Mouse (Mus musculus) embryonic facial prominence, embryonic 12.5 days (tissue): ENCODE data around the gene Gpatch1. TPM values are rescaled to one million over a fixed set of nuclear protein-coding genes. Genes with fewer than 3 reads are reported as not detected.

Experiments used
- ATAC-seq: fragments of 200-750 bp; cut with Nextera tagmentation; 2 replicates; pipeline ENCODE4 v1.8.0; 2017; ENCODE audit not compliant: insufficient number of reproducible peaks, insufficient read depth, low FRiP score, low TSS enrichment
- H3K27ac ChIP-seq: fragments of 300-500 bp; sonication (generic); 2 replicates; pipeline ENCODE4 v1.5.1; 2016; ENCODE audit warnings: mild to moderate bottlenecking
- H3K27me3 ChIP-seq: fragments of 300-500 bp; sonication (generic); 2 replicates; pipeline ENCODE4 v1.6.1; 2016; ENCODE audit warnings: mild to moderate bottlenecking, moderate library complexity
- H3K36me3 ChIP-seq: fragments of 300-500 bp; sonication (generic); 2 replicates; pipeline ENCODE4 v1.6.1; 2016; ENCODE audit warnings: mild to moderate bottlenecking
- H3K4me1 ChIP-seq: fragments of 300-500 bp; sonication (generic); 2 replicates; pipeline ENCODE4 v1.6.1; 2016
- H3K4me2 ChIP-seq: fragments of 300-500 bp; sonication (generic); replicated peaks from 2 replicates; pipeline ENCODE4 v1.6.1; 2016; ENCODE audit warnings: mild to moderate bottlenecking, moderate library complexity
- H3K4me3 ChIP-seq: fragments of 300-500 bp; sonication (generic); 2 replicates; pipeline ENCODE4 v1.5.1; 2016; ENCODE audit warnings: mild to moderate bottlenecking
- H3K9ac ChIP-seq: fragments of 300-500 bp; sonication (generic); 2 replicates; pipeline ENCODE4 v1.6.1; 2016; ENCODE audit warnings: mild to moderate bottlenecking, moderate library complexity
- H3K9me3 ChIP-seq: fragments of 300-500 bp; sonication (generic); 2 replicates; pipeline ENCODE4 v1.6.1; 2016; ENCODE audit warnings: mild to moderate bottlenecking, moderate library complexity
- WGBS: fragments of 180-500 bp; shearing (Covaris S2); methylation state at CpG from one replicate; pipeline ENCODE4 v1.1.7; 2016; 5-methylcytosine and 5-hydroxymethylcytosine counted together
- polyA plus RNA-seq: library from polyadenylated mRNA; unstranded; fragments of >200 nt; fragmentation: Nextera tagmentation; extraction: Ambion mirVana; gene quantifications from 2 replicates; pipeline ENCODE4 v1.2.1, GENCODE M21; 2016

Gpatch1 gene
- polyA plus RNA-seq, result 19.6 and 20.0 TPM in 2 replicates

- ATAC-seq, result peak; percentile 52; the same call in 1 of the 2 replicates
Measured at GRCm38 (mm10) chr7:35317729-35318609, at the start of gene Gpatch1. Gene Gpatch1 (minus strand): TSS chr7:35318440.

DNA sequence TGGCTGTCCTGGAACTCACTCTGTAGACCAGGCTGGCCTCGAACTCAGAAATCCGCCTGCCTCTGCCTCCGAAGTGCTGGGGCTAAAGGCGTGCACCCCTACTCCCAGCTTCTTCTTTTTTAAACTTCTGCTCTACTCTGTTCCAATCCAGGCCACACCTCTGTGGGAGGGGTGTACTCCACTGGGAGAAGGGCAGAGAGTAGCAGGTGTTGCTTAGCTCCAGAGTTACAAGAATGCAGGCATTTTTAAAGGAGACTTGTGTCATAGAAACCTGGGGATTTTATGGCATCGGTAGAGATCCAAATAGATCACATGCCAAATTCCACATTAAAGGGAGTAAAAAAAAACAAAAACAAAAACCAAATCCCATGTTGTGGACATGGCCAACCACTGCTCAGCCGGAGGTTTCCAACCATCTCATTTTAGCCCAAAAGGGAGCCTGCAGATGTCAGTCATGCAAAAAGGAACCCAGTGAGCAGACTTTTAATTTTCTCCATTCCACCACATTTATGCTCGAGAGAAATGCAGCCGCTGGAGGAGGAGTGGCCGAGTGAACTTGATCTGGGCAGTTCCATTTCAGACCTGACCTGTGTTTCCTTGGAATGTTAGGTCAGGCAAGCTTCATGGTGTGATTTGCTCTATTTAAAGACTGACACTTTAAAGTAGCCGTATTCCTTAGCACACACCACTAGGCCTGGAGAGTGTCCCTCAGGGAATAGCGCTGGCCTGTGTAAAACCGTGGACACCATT lies 47.1 kb upstream of the Gpatch1 start:
- H3K4me3 ChIP-seq, result no peak overlapping the region
- no peaks in the 10 kb centered on the region for H3K27me3 ChIP-seq
- no peak overlapping the region for H3K4me2 ChIP-seq
- no peaks in the 10 kb centered on the region for H3K9me3 ChIP-seq
- no peak for ATAC-seq
- WGBS, result 51% methylated on average over 12 of the region's 12 CpGs
- H3K4me1 ChIP-seq, result no peaks in the 10 kb centered on the region
- no peaks in the 10 kb centered on the region for H3K36me3 ChIP-seq
- no peak overlapping the region for H3K27ac ChIP-seq
- no peak overlapping the region for H3K9ac ChIP-seq

More at GRCm38 (mm10) chr7:35317729-35318609, at the start of gene Gpatch1:
- H3K9ac ChIP-seq, result peak within 1 kb of the TSS; percentile 74
- peaks cover 11% of the 10 kb centered on the region for H3K4me1 ChIP-seq
- H3K4me2 ChIP-seq, result peak within 1 kb of the TSS; percentile 79
- H3K4me3 ChIP-seq, result peak within 1 kb of the TSS; percentile 90
- WGBS, result 1% methylated on average over 39 of the region's 39 CpGs
- no peaks in the 10 kb centered on the region for H3K36me3 ChIP-seq
- no peaks in the 10 kb centered on the region for H3K9me3 ChIP-seq
- H3K27me3 ChIP-seq, result no peaks in the 10 kb centered on the region
- H3K27ac ChIP-seq, result 0 out of 2 replicates have a peak within 1 kb of the TSS, but pooled peaks have one; percentile 57

GRCm38 (mm10) chr7:35362868-35363267 lies 44.6 kb upstream of the Gpatch1 start:
- 0 out of 2 replicates have a peak, but pooled peaks have one; percentile 29 for ATAC-seq

DNA sequence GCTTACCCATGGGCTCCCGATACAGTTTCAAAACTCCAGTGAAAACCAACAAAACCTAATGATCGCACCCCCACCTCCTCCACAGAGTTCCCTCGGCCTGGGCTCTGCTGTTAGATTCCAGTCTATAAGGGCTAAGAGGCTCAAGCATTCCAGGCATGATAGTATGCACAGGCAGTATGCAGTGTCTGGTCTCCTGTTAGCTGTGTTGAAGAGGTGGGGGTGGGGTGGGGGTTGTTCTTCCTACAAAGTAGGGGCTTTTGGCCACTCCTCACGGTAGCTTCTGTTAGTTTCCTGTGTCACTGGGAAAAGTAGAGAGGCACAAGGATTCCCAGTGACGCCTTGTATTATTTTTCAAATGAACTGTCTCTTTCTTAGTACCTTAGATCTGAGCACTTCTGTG lies 44.0 kb upstream of the Gpatch1 start:
- H3K4me2 ChIP-seq, result no peak overlapping the region
- H3K36me3 ChIP-seq, result no peaks in the 10 kb centered on the region
- H3K4me3 ChIP-seq, result no peak overlapping the region
- no peaks in the 10 kb centered on the region for H3K27me3 ChIP-seq
- no peak overlapping the region for H3K27ac ChIP-seq
- no peaks in the 10 kb centered on the region for H3K4me1 ChIP-seq
- WGBS, result 58% methylated on average over 5 of the region's 5 CpGs
- no peaks in the 10 kb centered on the region for H3K9me3 ChIP-seq
- no peak overlapping the region for H3K9ac ChIP-seq
- ATAC-seq, result no peak

More at GRCm38 (mm10) chr7:35362868-35363267, 44.6 kb upstream of the Gpatch1 start:
- WGBS, result 41% methylated on average over 5 of the region's 5 CpGs
- Histone ChIP-seq H3K4me1 (no peaks in the 10 kb centered on the region), H3K27me3 (no peaks in the 10 kb centered on the region), H3K27ac (no peak overlapping the region), H3K9ac (no peak overlapping the region), H3K4me2 (no peak overlapping the region), H3K36me3 (no peaks in the 10 kb centered on the region), H3K4me3 (no peak overlapping the region), H3K9me3 (no peaks in the 10 kb centered on the region)

GRCm38 (mm10) chr7:35357621-35358020 lies 39.4 kb upstream of the Gpatch1 start:
- no peak for ATAC-seq
- Histone ChIP-seq H3K9me3 (no peaks in the 10 kb centered on the region), H3K4me3 (no peak overlapping the region), H3K27me3 (no peaks in the 10 kb centered on the region), H3K27ac (no peak overlapping the region), H3K4me2 (no peak overlapping the region), H3K36me3 (no peaks in the 10 kb centered on the region), H3K9ac (no peak overlapping the region), H3K4me1 (no peaks in the 10 kb centered on the region)
- WGBS, result 86% methylated on average over 12 of the region's 12 CpGs

GRCm38 (mm10) chr7:35355303-35355872 lies 37.1 kb upstream of the Gpatch1 start:
- H3K4me2 ChIP-seq, result no peak overlapping the region
- H3K9ac ChIP-seq, result no peak overlapping the region
- no peak overlapping the region for H3K27ac ChIP-seq
- no peak for ATAC-seq
- no peaks in the 10 kb centered on the region for H3K36me3 ChIP-seq
- H3K4me1 ChIP-seq, result no peaks in the 10 kb centered on the region
- no peak overlapping the region for H3K4me3 ChIP-seq
- no peaks in the 10 kb centered on the region for H3K27me3 ChIP-seq
- H3K9me3 ChIP-seq, result no peaks in the 10 kb centered on the region
- 85% methylated on average over 5 of the region's 5 CpGs for WGBS

- Histone ChIP-seq H3K27ac (no peak overlapping the region), H3K9me3 (no peaks in the 10 kb centered on the region), H3K4me2 (no peak overlapping the region), H3K4me3 (no peak overlapping the region), H3K27me3 (no peaks in the 10 kb centered on the region), H3K4me1 (no peaks in the 10 kb centered on the region), H3K9ac (no peak overlapping the region), H3K36me3 (no peaks in the 10 kb centered on the region)
- 91% methylated on average over 15 of the region's 15 CpGs for WGBS
- ATAC-seq, result no peak
Measured at GRCm38 (mm10) chr7:35353306-35353705, 35.1 kb upstream of the Gpatch1 start.

DNA sequence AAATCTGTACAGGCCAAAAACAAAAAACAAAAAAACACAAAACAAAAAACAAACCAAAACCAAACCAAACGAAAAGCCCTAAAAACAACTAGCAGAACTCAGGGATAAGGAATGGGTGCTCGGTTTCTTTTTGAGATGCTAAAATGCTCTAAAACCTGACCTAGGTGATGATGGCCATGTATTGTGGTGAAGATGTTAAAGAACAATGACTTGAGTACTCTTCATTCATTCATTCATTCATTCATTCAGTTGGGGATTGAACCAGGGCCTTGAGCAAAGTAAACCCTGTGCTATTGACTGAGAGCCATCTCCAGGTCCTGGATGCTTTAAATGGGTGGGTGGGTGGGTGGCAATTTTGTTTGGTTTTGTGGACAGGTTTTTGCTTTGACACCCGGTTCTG lies 32.9 kb upstream of the Gpatch1 start:
- Histone ChIP-seq H3K27ac (no peak overlapping the region), H3K9ac (no peak overlapping the region), H3K4me2 (no peak overlapping the region), H3K36me3 (no peaks in the 10 kb centered on the region), H3K4me3 (no peak overlapping the region), H3K9me3 (no peaks in the 10 kb centered on the region), H3K27me3 (no peaks in the 10 kb centered on the region), H3K4me1 (no peaks in the 10 kb centered on the region)
- ATAC-seq, result no peak
- 91% methylated on average over 3 of the region's 3 CpGs for WGBS

- Histone ChIP-seq H3K9me3 (no peaks in the 10 kb centered on the region), H3K27me3 (no peaks in the 10 kb centered on the region), H3K9ac (no peak overlapping the region), H3K4me3 (no peak overlapping the region), H3K36me3 (no peaks in the 10 kb centered on the region), H3K27ac (no peak overlapping the region), H3K4me2 (no peak overlapping the region), H3K4me1 (no peaks in the 10 kb centered on the region)
- ATAC-seq, result no peak
- 89% methylated on average over 8 of the region's 8 CpGs for WGBS
Measured at GRCm38 (mm10) chr7:35349886-35350684, 31.8 kb upstream of the Gpatch1 start.

- WGBS, result 87% methylated on average over 4 of the region's 4 CpGs
- H3K27me3 ChIP-seq, result no peaks in the 10 kb centered on the region
- no peak overlapping the region for H3K4me3 ChIP-seq
- no peak overlapping the region for H3K27ac ChIP-seq
- H3K36me3 ChIP-seq, result no peaks in the 10 kb centered on the region
- H3K4me2 ChIP-seq, result no peak overlapping the region
- H3K4me1 ChIP-seq, result no peaks in the 10 kb centered on the region
- no peak for ATAC-seq
- H3K9me3 ChIP-seq, result no peaks in the 10 kb centered on the region
- no peak overlapping the region for H3K9ac ChIP-seq
Measured at GRCm38 (mm10) chr7:35349022-35349421, 30.8 kb upstream of the Gpatch1 start.
